Mouse (Mus musculus): ENCODE results near the gene Dennd1a. TPM values are rescaled to one million over a fixed set of nuclear protein-coding genes. Genes with fewer than 3 reads are reported as not detected.
A peak's percentile ranks its signal among the peaks of the same experiment; 100 is the strongest.

Gene Dennd1a
- polyA plus RNA-seq, 1 experiment from 2014 or later = 12.2 TPM

DNA sequence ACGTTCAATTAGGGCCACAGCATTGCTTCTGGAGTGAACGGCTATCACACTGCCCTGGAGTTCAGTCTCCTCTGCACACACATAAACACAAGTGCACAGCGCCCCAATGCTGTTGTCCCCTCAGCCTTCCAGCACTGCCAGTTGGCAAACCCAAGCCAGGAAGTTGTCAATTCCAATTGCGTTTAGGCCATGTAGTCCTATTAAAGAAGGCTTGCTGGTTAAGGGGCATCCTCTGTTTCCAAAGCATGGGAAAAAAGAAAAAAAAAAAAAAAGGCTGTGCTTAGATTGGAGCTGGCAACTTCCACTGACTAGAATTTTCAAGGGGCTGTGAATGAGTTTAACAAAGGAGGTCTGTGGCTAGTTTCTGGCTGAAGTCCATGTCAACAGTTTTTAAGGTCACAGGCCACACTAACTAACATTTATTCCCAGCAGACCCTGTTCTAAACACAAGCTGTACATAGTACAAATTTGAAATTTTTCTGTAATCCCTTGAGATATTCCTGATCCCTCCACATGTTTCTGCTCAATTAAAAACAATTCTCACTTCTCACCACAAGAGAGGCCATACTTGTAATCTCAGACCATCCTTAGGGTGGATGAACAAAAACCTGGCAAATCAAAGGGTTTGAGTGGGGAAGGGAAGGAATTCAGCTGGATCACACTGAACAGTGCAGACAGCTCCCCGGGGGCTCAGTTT, 175.4 kb downstream of the Dennd1a start:
- 60% methylated on average over 5 of the region's 5 CpGs for WGBS
- no peaks in the 10 kb centered on the region for H3K27me3 ChIP-seq (ENCODE audit: control insufficient read depth, insufficient read depth, low read length)
- peaks cover 5% of the 10 kb centered on the region; the same call in 1 of the 2 replicates for H3K4me1 ChIP-seq (ENCODE audit: control insufficient read depth, insufficient read depth, low read length)
- no peak overlapping the region for H3K4me2 ChIP-seq (replicated peaks; ENCODE audit: low read depth, low read length)
- H3K4me3 ChIP-seq (ENCODE audit: low read depth, low read length) = no peak overlapping the region
- no peaks in the 10 kb centered on the region for H3K36me3 ChIP-seq (ENCODE audit: control insufficient read depth, insufficient read depth, low read length)
- H3K27ac ChIP-seq (ENCODE audit: low read length) = peak overlapping the region; percentile 55; the same call in 1 of the 2 replicates
- no peaks in the 10 kb centered on the region for H3K9me3 ChIP-seq (ENCODE audit: control insufficient read depth, low read depth, low read length)
- peak; percentile 14; the same call in 1 of the 2 replicates for ATAC-seq (ENCODE audit: insufficient number of reproducible peaks, insufficient read depth, low FRiP score, low read depth)
- no peak overlapping the region for H3K9ac ChIP-seq (replicated peaks; ENCODE audit: low read depth, low read length)

DNA sequence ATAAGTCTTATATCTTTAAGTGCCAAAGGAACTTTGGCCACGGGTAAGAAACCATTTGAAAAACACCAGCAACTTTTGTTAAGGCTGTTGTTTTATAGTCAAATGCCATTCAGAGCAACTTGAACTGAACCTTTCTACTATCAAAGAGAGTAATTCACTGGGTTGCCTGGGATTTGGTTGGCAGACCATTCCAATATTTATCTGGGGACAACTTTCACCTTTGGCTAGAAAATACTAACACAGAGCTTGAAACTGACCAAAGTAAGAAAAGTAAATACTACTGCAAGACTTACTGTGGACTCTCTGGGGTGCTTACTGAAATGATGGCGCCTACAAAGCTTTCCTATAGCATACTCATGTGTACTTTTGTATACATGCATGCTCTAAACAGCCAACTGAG, 178.6 kb downstream of the Dennd1a start:
- no peak for ATAC-seq (ENCODE audit: insufficient number of reproducible peaks, insufficient read depth, low FRiP score, low read depth)
- no peaks in the 10 kb centered on the region for H3K27me3 ChIP-seq (ENCODE audit: control insufficient read depth, insufficient read depth, low read length)
- H3K27ac ChIP-seq (ENCODE audit: low read length) = no peak overlapping the region
- no peaks in the 10 kb centered on the region for H3K36me3 ChIP-seq (ENCODE audit: control insufficient read depth, insufficient read depth, low read length)
- WGBS = 81% methylated on average over 2 of the region's 2 CpGs
- H3K4me2 ChIP-seq (replicated peaks; ENCODE audit: low read depth, low read length) = no peak overlapping the region
- H3K9ac ChIP-seq (replicated peaks; ENCODE audit: low read depth, low read length) = no peak overlapping the region
- peaks cover 5% of the 10 kb centered on the region; the same call in 1 of the 2 replicates for H3K4me1 ChIP-seq (ENCODE audit: control insufficient read depth, insufficient read depth, low read length)
- no peak overlapping the region for H3K4me3 ChIP-seq (ENCODE audit: low read depth, low read length)
- H3K9me3 ChIP-seq (ENCODE audit: control insufficient read depth, low read depth, low read length) = no peaks in the 10 kb centered on the region

DNA sequence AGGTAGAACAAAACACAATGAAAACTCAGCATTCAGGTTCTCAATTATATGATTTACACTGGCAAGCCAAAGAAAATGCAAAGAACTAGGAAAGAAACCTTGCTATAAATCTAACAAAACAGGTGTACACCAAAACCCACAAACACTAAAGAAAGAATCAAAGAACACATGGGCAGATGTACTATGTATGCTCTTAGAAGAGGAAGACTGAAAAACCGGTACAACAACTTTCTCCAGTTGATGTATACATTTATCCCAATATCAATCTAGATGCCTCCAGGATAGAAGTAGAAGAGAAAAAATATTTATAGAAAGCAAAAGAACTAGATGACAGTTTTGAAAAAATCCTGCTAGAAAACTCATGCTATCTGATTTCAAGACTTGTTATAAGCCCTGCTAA, 184.5 kb downstream of the Dennd1a start:
- no peaks in the 10 kb centered on the region for H3K9me3 ChIP-seq (ENCODE audit: control insufficient read depth, low read depth, low read length)
- no peaks in the 10 kb centered on the region for H3K36me3 ChIP-seq (ENCODE audit: control insufficient read depth, insufficient read depth, low read length)
- no peak overlapping the region for H3K4me3 ChIP-seq (ENCODE audit: low read depth, low read length)
- H3K27me3 ChIP-seq (ENCODE audit: control insufficient read depth, insufficient read depth, low read length) = no peaks in the 10 kb centered on the region
- no peak for ATAC-seq (ENCODE audit: insufficient number of reproducible peaks, insufficient read depth, low FRiP score, low read depth)
- no peak overlapping the region for H3K9ac ChIP-seq (replicated peaks; ENCODE audit: low read depth, low read length)
- H3K27ac ChIP-seq (ENCODE audit: low read length) = no peak overlapping the region
- peaks cover 11% of the 10 kb centered on the region for H3K4me1 ChIP-seq (ENCODE audit: control insufficient read depth, insufficient read depth, low read length)
- 64% methylated on average over 1 of the region's 1 CpGs for WGBS
- no peak overlapping the region for H3K4me2 ChIP-seq (replicated peaks; ENCODE audit: low read depth, low read length)

DNA sequence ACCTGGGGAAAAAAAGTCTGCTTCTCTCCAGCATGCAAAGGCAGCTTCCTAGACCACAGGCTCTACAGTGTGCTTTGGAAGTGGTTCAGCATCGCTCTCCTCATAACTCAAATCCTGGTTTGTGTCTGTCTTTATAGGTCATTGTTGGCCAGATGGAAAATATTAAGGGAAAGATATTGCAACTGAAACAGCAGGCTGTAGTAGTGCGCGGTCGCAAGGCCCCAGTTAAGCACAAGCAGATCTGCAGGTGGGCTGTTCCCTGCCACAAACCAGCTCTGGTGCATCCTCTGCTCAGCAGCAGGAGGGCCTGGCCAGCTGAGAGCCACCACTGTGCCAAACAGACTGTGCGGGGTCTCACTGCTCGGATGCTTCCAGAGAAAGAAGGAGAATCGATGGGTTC, 186.9 kb downstream of the Dennd1a start:
- Histone ChIP-seq H3K4me3 (ENCODE audit: low read depth, low read length) (no peak overlapping the region), H3K36me3 (ENCODE audit: control insufficient read depth, insufficient read depth, low read length) (no peaks in the 10 kb centered on the region), H3K27me3 (ENCODE audit: control insufficient read depth, insufficient read depth, low read length) (no peaks in the 10 kb centered on the region), H3K9me3 (ENCODE audit: control insufficient read depth, low read depth, low read length) (no peaks in the 10 kb centered on the region), H3K4me1 (ENCODE audit: control insufficient read depth, insufficient read depth, low read length) (peaks cover 12% of the 10 kb centered on the region), H3K4me2 (replicated peaks; ENCODE audit: low read depth, low read length) (no peak overlapping the region), H3K9ac (replicated peaks; ENCODE audit: low read depth, low read length) (no peak overlapping the region), H3K27ac (ENCODE audit: low read length) (no peak overlapping the region)
- 32% methylated on average over 7 of the region's 7 CpGs for WGBS
- no peak for ATAC-seq (ENCODE audit: insufficient number of reproducible peaks, insufficient read depth, low FRiP score, low read depth)

DNA sequence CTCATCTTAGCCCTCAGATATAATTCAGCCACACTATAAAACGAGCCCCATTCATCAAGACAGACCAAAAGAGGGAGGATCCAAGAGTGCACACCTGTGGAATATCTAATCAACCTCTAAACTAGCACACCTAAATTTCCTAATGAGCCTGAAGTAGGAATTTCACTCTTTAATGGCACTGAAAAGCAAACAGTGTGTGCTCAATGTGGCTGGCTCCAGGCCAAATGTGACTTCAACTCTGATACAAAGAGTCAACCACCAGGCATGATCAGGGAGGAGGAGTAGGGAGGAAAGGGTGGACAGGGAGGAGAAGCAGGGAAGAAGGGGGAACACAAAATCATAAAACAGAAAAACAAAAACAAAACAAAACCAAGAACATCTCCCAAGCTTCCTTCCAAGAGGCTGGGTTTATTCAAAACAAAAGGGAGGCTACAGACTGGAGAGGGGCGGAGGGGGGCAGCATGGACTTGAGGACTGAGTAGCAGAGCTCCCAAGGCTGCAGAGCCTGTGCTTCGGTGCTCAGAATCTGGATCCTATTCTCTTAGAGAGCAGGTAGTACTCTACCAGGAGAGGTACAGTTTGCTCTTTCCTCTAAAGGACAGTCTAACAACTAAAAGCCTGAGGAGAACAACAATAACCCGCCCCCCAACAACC, 187.9 kb downstream of the Dennd1a start:
- Histone ChIP-seq H3K27ac (ENCODE audit: low read length) (no peak overlapping the region), H3K9ac (replicated peaks; ENCODE audit: low read depth, low read length) (no peak overlapping the region), H3K9me3 (ENCODE audit: control insufficient read depth, low read depth, low read length) (no peaks in the 10 kb centered on the region), H3K36me3 (ENCODE audit: control insufficient read depth, insufficient read depth, low read length) (no peaks in the 10 kb centered on the region), H3K4me2 (replicated peaks; ENCODE audit: low read depth, low read length) (no peak overlapping the region), H3K4me1 (ENCODE audit: control insufficient read depth, insufficient read depth, low read length) (peaks cover 19% of the 10 kb centered on the region), H3K27me3 (ENCODE audit: control insufficient read depth, insufficient read depth, low read length) (no peaks in the 10 kb centered on the region), H3K4me3 (ENCODE audit: low read depth, low read length) (no peak overlapping the region)
- WGBS = 79% methylated on average over 4 of the region's 4 CpGs
- ATAC-seq (ENCODE audit: insufficient number of reproducible peaks, insufficient read depth, low FRiP score, low read depth) = peak; percentile 69

DNA sequence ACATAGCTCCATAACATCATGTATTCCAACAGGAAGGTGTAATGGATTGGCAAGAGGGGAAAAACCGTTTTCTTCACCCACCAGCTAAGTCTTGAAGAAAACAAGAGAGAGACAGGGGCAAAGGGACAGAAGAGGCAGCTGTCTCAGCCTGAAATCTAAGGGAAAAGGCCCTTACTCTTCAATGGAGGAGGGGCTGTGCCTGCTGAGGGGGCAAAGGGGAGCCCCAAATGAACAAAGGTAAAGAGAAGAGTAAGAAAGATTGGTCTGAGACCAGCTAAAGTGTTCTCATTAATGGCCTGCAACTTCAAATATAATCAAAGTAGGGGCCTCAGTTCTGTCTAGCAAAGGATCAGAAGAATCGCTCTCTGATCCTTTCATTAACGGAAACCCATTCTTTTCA, 189.7 kb downstream of the Dennd1a start:
- Histone ChIP-seq H3K4me3 (ENCODE audit: low read depth, low read length) (no peak overlapping the region), H3K4me2 (replicated peaks; ENCODE audit: low read depth, low read length) (no peak overlapping the region), H3K4me1 (ENCODE audit: control insufficient read depth, insufficient read depth, low read length) (peaks cover 19% of the 10 kb centered on the region), H3K27me3 (ENCODE audit: control insufficient read depth, insufficient read depth, low read length) (no peaks in the 10 kb centered on the region), H3K36me3 (ENCODE audit: control insufficient read depth, insufficient read depth, low read length) (no peaks in the 10 kb centered on the region), H3K27ac (ENCODE audit: low read length) (no peak overlapping the region), H3K9me3 (ENCODE audit: control insufficient read depth, low read depth, low read length) (no peaks in the 10 kb centered on the region), H3K9ac (replicated peaks; ENCODE audit: low read depth, low read length) (no peak overlapping the region)
- 66% methylated on average over 3 of the region's 3 CpGs for WGBS
- no peak for ATAC-seq (ENCODE audit: insufficient number of reproducible peaks, insufficient read depth, low FRiP score, low read depth)

DNA sequence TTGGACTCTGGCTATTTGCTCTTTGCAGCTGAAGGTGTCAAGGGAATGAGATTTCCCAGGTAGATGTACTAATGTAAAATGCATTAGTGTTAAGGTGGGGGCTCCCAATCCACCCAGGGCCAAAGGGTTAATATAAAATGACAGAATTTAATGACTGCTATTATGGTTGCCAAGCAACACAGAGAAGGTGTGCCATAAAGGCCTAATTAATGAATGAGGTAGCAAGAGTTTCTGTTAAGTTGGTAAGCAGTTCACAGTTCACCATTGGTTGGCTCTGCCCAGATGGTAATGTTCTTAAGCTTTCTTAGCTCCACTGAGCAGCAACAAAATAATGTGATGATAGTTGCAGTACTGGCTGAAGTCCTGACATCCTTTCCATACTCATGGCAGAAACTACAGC, 190.9 kb downstream of the Dennd1a start:
- Histone ChIP-seq H3K4me3 (ENCODE audit: low read depth, low read length) (no peak overlapping the region), H3K4me2 (replicated peaks; ENCODE audit: low read depth, low read length) (no peak overlapping the region), H3K9ac (replicated peaks; ENCODE audit: low read depth, low read length) (no peak overlapping the region), H3K27me3 (ENCODE audit: control insufficient read depth, insufficient read depth, low read length) (no peaks in the 10 kb centered on the region), H3K4me1 (ENCODE audit: control insufficient read depth, insufficient read depth, low read length) (peaks cover 19% of the 10 kb centered on the region), H3K9me3 (ENCODE audit: control insufficient read depth, low read depth, low read length) (no peaks in the 10 kb centered on the region), H3K36me3 (ENCODE audit: control insufficient read depth, insufficient read depth, low read length) (no peaks in the 10 kb centered on the region), H3K27ac (ENCODE audit: low read length) (no peak overlapping the region)
- ATAC-seq (ENCODE audit: insufficient number of reproducible peaks, insufficient read depth, low FRiP score, low read depth) = no peak

DNA sequence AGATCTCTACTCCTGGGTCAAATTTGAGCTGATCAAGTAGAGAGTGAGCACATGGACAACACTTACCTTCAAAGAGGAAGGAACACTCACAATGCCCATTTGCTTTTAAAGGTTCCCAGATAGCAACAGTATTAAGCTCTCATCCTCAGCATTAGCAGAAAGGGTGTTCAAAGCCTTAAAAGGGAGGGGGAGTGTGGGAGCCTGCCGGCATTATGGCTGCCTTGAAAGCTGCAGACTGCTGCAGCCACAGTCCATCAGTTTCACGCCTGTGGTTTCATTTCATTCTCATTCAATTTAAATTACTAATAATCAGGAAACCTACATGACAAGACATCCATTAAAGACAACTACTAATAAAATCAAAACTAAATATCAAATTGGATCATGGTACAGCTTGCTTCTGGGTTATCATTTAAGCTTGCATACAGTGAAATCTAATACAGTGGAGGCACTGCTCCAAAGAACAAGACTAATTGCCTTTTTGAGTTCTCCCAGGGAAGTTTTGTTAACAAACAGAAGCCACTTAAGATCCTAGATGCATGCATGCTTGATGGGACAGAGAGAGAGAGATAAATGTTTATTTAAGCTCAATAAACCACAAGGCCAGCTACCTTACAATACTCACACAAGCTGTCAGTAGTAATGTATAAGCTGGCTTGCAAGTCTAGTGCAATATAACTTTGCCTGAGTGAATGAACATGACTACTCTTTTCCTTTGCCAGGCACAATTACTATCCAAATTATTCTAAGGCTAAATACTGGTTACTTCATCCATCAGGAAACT, 192.6 kb downstream of the Dennd1a start:
- H3K4me2 ChIP-seq (replicated peaks; ENCODE audit: low read depth, low read length) = no peak overlapping the region
- H3K9me3 ChIP-seq (ENCODE audit: control insufficient read depth, low read depth, low read length) = no peaks in the 10 kb centered on the region
- WGBS = 40% methylated on average over 2 of the region's 2 CpGs
- ATAC-seq (ENCODE audit: insufficient number of reproducible peaks, insufficient read depth, low FRiP score, low read depth) = no peak
- no peak overlapping the region for H3K9ac ChIP-seq (replicated peaks; ENCODE audit: low read depth, low read length)
- H3K4me1 ChIP-seq (ENCODE audit: control insufficient read depth, insufficient read depth, low read length) = peaks cover 19% of the 10 kb centered on the region
- H3K36me3 ChIP-seq (ENCODE audit: control insufficient read depth, insufficient read depth, low read length) = no peaks in the 10 kb centered on the region
- H3K4me3 ChIP-seq (ENCODE audit: low read depth, low read length) = no peak overlapping the region
- H3K27ac ChIP-seq (ENCODE audit: low read length) = no peak overlapping the region
- no peaks in the 10 kb centered on the region for H3K27me3 ChIP-seq (ENCODE audit: control insufficient read depth, insufficient read depth, low read length)

Data from stomach, embryonic 14.5 days (tissue).